In the genomic region with DNA sequence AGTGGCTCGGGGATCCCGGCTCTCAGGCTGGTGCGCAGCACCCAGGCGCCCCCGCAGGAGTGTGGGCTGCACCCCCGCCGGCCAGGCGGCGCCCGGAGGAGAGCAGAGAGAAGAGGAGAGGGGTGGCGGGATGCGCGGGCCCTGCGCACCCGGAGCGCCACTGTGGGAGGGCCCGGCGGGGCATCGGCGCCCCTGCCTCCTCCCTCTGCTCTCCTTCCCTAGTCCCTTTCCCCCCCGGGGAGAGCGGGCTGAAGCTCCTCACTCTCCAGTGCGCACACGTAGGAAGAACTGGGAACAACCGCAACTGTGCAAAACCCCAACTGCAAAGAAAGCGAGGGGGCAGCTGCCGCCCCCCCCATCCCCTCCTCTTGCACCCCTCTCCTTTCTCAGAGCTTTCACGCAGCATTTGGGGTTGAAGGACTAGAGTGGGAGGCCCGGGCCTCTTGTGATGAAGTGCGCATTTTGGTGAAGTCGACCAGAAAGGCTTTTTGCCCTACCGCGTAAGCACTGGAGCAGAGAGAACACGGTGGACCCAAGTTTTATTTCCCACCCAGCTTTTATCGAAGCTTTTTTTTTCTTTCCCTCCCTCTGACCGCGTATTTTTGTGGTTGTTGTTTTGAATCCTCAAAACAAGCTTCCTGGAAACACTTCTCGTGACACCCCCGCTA, we compare ENCODE assay signal across 8 mouse cellular contexts. TPM values are rescaled to one million over a fixed set of nuclear protein-coding genes. Genes with fewer than 3 reads are reported as not detected.
A peak's percentile ranks its signal among the peaks of the same experiment; 100 is the strongest.
DNase-seq lines count a peak whose midpoint lies in the region; ATAC-seq and TF ChIP-seq lines count a peak whose summit lies in the region.

No protein-coding gene starts in this region.

- no peaks in the 10 kb centered on the region for H3K27me3 ChIP-seq in kidney, postnatal 0 days (ENCODE audit: insufficient read depth, low read length)
- no peaks in the 10 kb centered on the region for H3K27me3 ChIP-seq in forebrain, embryonic 10.5 days (ENCODE audit: poor library complexity, severe bottlenecking)
- H3K27me3 ChIP-seq in liver, embryonic 12.5 days (replicated peaks) = no peaks in the 10 kb centered on the region

- no peaks in the 10 kb centered on the region for H3K36me3 ChIP-seq in kidney, postnatal 0 days (ENCODE audit: insufficient read depth, low read length)
- H3K36me3 ChIP-seq in forebrain, embryonic 10.5 days (replicated peaks) = peaks cover 9% of the 10 kb centered on the region
- peaks cover 29% of the 10 kb centered on the region for H3K36me3 ChIP-seq in liver, embryonic 12.5 days

- H3K27ac ChIP-seq in kidney, postnatal 0 days = peak overlapping the region; percentile 97
- H3K27ac ChIP-seq in forebrain, embryonic 10.5 days = peak overlapping the region; percentile 97
- peak overlapping the region; percentile 99 for H3K27ac ChIP-seq in liver, embryonic 12.5 days
- H3K27ac ChIP-seq in olfactory bulb, adult 2 months (ENCODE audit: insufficient read depth, low read depth, low read length) = peak overlapping the region; percentile 92

- intact Hi-C loops in left cerebral cortex, postnatal 36 days (cut with DNase I) = loop anchor here (2.0 to 5.0 kb wide), 4 partner anchors 157 to 576 kb away; a partner anchor contains a TSS

- peak; percentile 75 for ATAC-seq in kidney, postnatal 0 days (replicated peaks; ENCODE audit: low FRiP score, low read depth)
- ATAC-seq in liver, embryonic 12.5 days = peak; percentile 70

- peaks cover 6% of the 10 kb centered on the region; the same call in 1 of the 2 replicates for H3K4me1 ChIP-seq in kidney, postnatal 0 days (replicated peaks; ENCODE audit: insufficient read depth, low read length)
- H3K4me1 ChIP-seq in forebrain, embryonic 10.5 days = peaks cover 41% of the 10 kb centered on the region
- H3K4me1 ChIP-seq in liver, embryonic 12.5 days = peaks cover 52% of the 10 kb centered on the region
- peaks cover 4% of the 10 kb centered on the region for H3K4me1 ChIP-seq in olfactory bulb, adult 2 months (ENCODE audit: control insufficient read depth, insufficient read depth, low read length)

- WGBS in kidney, postnatal 0 days = 1% methylated on average over 35 of the region's 39 CpGs
- WGBS in forebrain, embryonic 10.5 days = under 1% methylated on average over 37 of the region's 39 CpGs
- 3% methylated on average over 35 of the region's 39 CpGs for WGBS in liver, embryonic 12.5 days (ENCODE audit: insufficient replicate concordance)
- under 1% methylated on average over 39 of the region's 39 CpGs for WGBS in olfactory bulb, adult 2 months

- DNase-seq in kidney, postnatal 0 days (ENCODE audit: low spot score) = peak; percentile 74
- DNase-seq in kidney, adult 11 months = no peak
- peak; percentile 73 for DNase-seq in R1 (ENCODE audit: low read depth, low spot score)
- no peak for DNase-seq in forebrain, embryonic 10.5 days (ENCODE audit: extremely low spot score, low spot score)
- no peak for DNase-seq in right cerebral cortex, adult 18-20 months
- DNase-seq in left cerebral cortex, postnatal 36 days (ENCODE audit: low spot score in 2 of 2) = no peak

- no peak for TF ChIP-seq CTCF in kidney, postnatal 0 days (IDR thresholded peaks at IDR 0.05; ENCODE audit: low read depth)
- no peak for TF ChIP-seq CTCF in olfactory bulb, adult 2 months (IDR thresholded peaks at IDR 0.05; ENCODE audit: insufficient read depth, low read depth, low read length)

- no peaks in the 10 kb centered on the region for H3K9me3 ChIP-seq in kidney, postnatal 0 days (replicated peaks; ENCODE audit: low read length)
- no peaks in the 10 kb centered on the region for H3K9me3 ChIP-seq in forebrain, embryonic 10.5 days
- H3K9me3 ChIP-seq in liver, embryonic 12.5 days (replicated peaks) = no peaks in the 10 kb centered on the region

- no peak for TF ChIP-seq POLR2A in olfactory bulb, adult 2 months (IDR thresholded peaks at IDR 0.05; ENCODE audit: insufficient read depth, low read depth, low read length)

- peak overlapping the region; percentile 63 for H3K4me2 ChIP-seq in kidney, postnatal 0 days (ENCODE audit: low read length)
- H3K4me2 ChIP-seq in liver, embryonic 12.5 days = peak overlapping the region; percentile 71

- H3K9ac ChIP-seq in kidney, postnatal 0 days (ENCODE audit: low read depth, low read length) = peak overlapping the region; percentile 92
- H3K9ac ChIP-seq in liver, embryonic 12.5 days = peak overlapping the region; percentile 100

- peak overlapping the region; percentile 94 for H3K4me3 ChIP-seq in kidney, postnatal 0 days (replicated peaks; ENCODE audit: low read depth, low read length)
- H3K4me3 ChIP-seq in forebrain, embryonic 10.5 days = peak overlapping the region; percentile 94
- H3K4me3 ChIP-seq in liver, embryonic 12.5 days = peak overlapping the region; percentile 97
- H3K4me3 ChIP-seq in olfactory bulb, adult 2 months (ENCODE audit: insufficient read depth, low read depth, low read length) = peak overlapping the region; percentile 59

RNA-seq across cellular contexts. Expression of a gene that starts 55.6 kb away (rescaled TPM):
- 95.6 and 99.0 TPM in 2 replicates for polyA plus RNA-seq in kidney, postnatal 0 days (2015; fragmentation: Nextera tagmentation; extraction: Ambion mirVana)
- polyA plus RNA-seq in forebrain, embryonic 10.5 days (2016; fragmentation: Nextera tagmentation; extraction: Ambion mirVana) = 31.9 and 32.8 TPM in 2 replicates
- 308 and 327 TPM in 2 replicates for polyA plus RNA-seq in liver, embryonic 12.5 days (2016; fragmentation: Nextera tagmentation; extraction: Ambion mirVana)
- polyA plus RNA-seq in olfactory bulb, adult 2 months (2012; ENCODE audit: insufficient read depth, insufficient read length, low replicate concordance, missing spikeins) = 116 TPM in 1 of 2 replicates, not detected in the other
- 100 to 1,000 TPM; 234 to 245 TPM for total RNA-seq in left cerebral cortex, postnatal 36 days (2021)

Comparison
In these comparisons a context has a peak if more than half of its experiments do, and no peak if none do; other contexts are left out.
1. DNase-seq: peak in kidney, postnatal 0 days (single experiment) and R1 (single experiment); none in kidney, adult 11 months (single experiment), forebrain, embryonic 10.5 days (single experiment), right cerebral cortex, adult 18-20 months (single experiment) and left cerebral cortex, postnatal 36 days (0 of 2).
2. Peak in every context shown above with its lines, with median percentiles within 50 percentile points of each other: H3K27ac ChIP-seq and H3K4me3 ChIP-seq.